Mouse (Mus musculus): ENCODE measurements around the gene Ewsr1. TPM values are rescaled to one million over a fixed set of nuclear protein-coding genes. Genes with fewer than 3 reads are reported as not detected.

The Ewsr1 gene
- polyA plus RNA-seq, 1 experiment from 2014 or later, result 670 TPM

DNA sequence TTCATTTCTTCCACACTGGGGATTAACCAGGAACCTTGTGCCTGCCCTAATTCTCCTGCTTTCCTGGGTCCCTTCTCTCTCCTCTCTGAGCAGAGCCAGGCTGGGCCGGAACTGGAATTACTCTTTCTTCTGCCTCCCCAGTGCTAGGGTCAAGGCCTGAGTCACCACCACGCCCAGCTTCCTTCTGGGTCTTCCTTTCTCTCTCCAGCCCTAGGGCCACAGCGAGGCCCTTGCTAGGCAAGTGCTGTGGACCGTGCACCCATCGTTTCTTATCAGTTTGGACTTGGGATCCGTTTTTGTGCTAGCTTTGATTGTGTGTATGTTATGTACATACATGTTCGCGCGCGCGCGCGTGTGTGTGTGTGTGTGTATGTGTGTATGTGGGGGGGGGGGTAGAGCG, 44.9 kb downstream of the Ewsr1 start:
- Histone ChIP-seq H3K9me3 (no peaks in the 10 kb centered on the region), H3K9ac (no peak overlapping the region), H3K36me3 (no peaks in the 10 kb centered on the region), H3K4me2 (no peak overlapping the region), H3K4me3 (no peak overlapping the region), H3K4me1 (replicated peaks) (peaks cover 27% of the 10 kb centered on the region), H3K27ac (no peak overlapping the region), H3K27me3 (peaks cover 50% of the 10 kb centered on the region)
- no peak for ATAC-seq (ENCODE audit: low FRiP score)
- WGBS, result 92% methylated on average over 14 of the region's 14 CpGs

DNA sequence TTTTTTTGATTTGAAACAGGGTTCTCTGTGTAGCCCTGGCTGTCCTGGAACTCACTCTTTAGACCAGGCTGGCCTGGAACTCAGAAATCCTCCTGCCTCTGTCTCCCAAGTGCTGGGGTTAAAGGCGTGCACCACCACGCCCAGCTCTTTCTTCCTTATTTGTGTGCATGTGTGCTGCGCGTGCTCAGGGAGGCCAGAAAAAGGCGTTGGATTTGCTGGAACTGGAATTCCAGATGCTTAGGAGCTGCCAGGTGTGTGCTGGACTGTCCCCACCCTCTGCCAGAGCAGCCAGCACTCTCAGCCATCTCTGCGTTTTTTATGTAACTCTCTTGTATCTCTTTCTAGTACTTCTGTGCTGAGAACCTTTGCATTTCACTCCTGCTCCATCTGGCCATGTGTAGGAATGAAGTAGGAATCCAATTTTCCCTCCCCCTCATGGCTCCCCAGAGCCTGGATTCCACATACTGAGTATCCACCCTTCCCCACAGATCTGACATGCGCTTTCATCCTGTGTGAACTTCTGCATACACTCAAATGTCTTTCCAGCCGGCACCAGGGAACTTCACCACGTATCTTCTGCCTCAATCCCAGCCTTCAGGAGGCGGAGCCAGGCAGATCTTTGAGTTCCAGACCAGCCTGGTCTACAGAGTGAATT, 46.7 kb downstream of the Ewsr1 start:
- Histone ChIP-seq H3K4me2 (no peak overlapping the region), H3K9me3 (no peaks in the 10 kb centered on the region), H3K27ac (no peak overlapping the region), H3K36me3 (no peaks in the 10 kb centered on the region), H3K9ac (no peak overlapping the region), H3K4me3 (no peak overlapping the region), H3K27me3 (peaks cover 33% of the 10 kb centered on the region), H3K4me1 (replicated peaks) (peaks cover 17% of the 10 kb centered on the region)
- WGBS, result 76% methylated on average over 10 of the region's 10 CpGs
- no peak for ATAC-seq (ENCODE audit: low FRiP score)

DNA sequence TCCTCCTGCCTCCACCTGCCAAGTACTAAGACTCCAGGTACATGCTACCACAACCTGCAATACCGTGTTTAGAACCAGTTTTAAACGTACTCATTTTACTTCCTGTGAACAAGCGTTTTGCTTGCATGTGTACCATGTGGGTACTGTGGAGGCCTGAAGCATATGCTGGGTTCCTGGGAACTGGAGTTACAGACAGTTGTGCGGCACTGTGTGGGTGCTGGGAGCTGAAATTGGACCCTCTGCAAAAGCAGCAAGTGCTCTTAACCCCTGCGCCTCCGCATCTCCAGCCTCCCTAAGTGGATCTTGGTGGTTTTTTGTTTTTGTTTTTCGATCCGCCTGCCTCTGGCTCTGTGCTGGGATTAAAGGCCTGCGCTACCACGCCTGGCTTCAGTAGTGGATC, 47.4 kb downstream of the Ewsr1 start:
- Histone ChIP-seq H3K4me1 (replicated peaks) (peaks cover 10% of the 10 kb centered on the region), H3K36me3 (no peaks in the 10 kb centered on the region), H3K27me3 (peaks cover 26% of the 10 kb centered on the region), H3K4me3 (no peak overlapping the region), H3K4me2 (no peak overlapping the region), H3K9ac (no peak overlapping the region), H3K27ac (no peak overlapping the region), H3K9me3 (no peaks in the 10 kb centered on the region)
- ATAC-seq (ENCODE audit: low FRiP score), result no peak
- 84% methylated on average over 10 of the region's 10 CpGs for WGBS

DNA sequence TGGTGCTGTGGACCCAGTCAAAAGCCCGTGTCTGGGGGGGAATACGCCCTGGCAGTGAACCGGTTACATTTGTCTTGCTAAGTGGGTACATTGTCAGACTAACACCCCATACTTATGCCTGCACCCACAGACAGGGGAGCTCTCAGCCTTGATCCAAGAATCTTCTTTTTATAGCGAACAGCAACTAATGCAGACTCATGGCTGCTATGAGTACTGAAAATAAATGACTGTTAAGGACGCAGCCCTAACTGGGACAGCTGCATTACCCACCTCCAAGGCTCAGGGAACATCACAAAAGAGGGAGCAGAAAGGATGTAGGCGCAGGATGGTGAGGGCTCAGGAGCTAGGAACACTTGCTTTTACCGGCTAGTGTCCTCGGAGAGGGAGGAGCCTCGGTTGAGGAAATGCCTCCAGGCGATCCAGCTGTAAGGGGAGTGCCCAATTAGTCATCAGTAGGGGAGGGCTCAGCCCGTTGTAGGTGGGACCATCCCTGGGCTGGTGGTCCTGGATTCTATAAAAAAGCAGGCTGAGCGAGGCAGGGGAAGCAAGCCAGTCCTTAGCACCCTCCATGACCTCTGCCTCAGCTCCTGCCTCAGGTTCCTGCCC, 52.6 kb downstream of the Ewsr1 start:
- Histone ChIP-seq H3K4me1 (replicated peaks) (0 out of 2 replicates have a peak, but pooled peaks cover 2% of the 10 kb centered on the region), H3K36me3 (peaks cover 18% of the 10 kb centered on the region), H3K4me2 (no peak overlapping the region), H3K4me3 (no peak overlapping the region), H3K9ac (no peak overlapping the region), H3K9me3 (no peaks in the 10 kb centered on the region), H3K27me3 (peaks cover 6% of the 10 kb centered on the region), H3K27ac (no peak overlapping the region)
- 55% methylated on average over 12 of the region's 12 CpGs for WGBS
- ATAC-seq (ENCODE audit: low FRiP score), result no peak

DNA sequence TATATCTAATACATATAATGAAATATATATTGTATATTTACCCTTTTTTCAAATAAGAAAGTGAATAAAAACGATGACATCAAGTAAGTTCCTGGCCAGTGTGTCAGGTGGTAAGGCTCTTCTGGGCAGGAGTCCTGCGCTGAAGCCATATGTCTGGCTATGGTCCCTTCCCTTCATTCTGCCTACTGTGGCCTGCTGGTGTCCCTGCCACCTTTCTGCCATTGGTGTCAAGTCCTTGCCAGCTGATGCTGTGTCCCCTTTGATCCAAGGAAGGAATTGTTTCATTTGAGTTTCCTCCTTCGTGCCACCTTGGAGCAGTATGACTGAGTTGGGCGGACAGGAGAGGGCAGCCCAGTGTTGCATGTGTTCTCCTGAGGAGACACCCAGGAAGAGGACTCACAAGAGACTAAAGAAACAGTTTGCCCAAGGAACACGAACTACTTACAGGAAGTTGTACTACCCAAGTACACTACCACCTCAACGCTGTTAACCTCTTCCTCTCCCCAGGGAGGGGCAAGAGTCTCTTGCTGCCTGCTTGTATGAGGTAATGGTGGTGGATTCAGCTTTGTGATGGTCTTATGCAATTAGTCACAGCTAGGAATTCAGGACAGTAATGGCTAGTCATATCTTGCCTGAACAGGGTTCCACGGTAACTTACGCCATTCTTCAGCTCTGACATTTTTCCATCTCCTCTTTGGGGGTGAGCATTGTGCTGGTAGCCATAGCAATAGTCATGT, 56.3 kb downstream of the Ewsr1 start:
- ATAC-seq (ENCODE audit: low FRiP score), result no peak
- Histone ChIP-seq H3K27me3 (no peaks in the 10 kb centered on the region), H3K36me3 (peaks cover 55% of the 10 kb centered on the region), H3K9me3 (no peaks in the 10 kb centered on the region), H3K27ac (no peak overlapping the region), H3K4me1 (replicated peaks) (0 out of 2 replicates have a peak, but pooled peaks cover 2% of the 10 kb centered on the region), H3K4me3 (no peak overlapping the region), H3K4me2 (no peak overlapping the region), H3K9ac (no peak overlapping the region)
- WGBS, result 90% methylated on average over 8 of the region's 8 CpGs

DNA sequence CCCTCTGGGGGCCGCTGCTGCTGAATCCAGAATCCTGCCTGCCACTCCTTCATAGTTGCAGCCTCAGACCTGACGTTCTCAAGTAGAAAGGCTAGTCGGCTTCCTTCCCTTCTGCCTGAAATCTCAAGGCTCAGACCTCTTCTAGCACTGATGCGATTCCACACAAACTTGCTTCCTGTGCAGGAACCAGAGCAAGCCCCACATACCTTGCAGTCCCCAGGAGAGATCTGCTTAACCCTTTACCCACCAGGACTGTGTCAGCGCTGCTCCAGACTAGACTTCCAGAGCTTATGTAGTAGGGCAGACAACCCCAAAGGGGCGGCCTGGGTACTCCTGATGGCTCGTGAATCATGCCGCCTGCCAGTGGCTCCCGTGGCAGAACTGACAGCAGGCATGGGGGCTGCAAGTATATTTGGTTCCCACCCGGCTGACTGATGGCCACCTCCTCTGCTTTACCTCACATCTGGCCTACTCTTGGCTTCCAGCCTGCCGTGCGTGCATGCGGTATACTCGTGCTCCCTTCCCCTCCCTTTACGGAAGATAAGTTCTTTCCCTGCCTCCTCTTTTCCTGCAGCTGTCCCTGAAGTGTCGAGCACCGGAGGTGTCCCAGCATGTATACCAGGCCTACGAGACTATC, 57.8 kb downstream of the Ewsr1 start:
- H3K9me3 ChIP-seq, result no peaks in the 10 kb centered on the region
- H3K9ac ChIP-seq, result no peak overlapping the region
- ATAC-seq (ENCODE audit: low FRiP score), result no peak
- H3K27ac ChIP-seq, result no peak overlapping the region
- no peak overlapping the region for H3K4me3 ChIP-seq
- H3K36me3 ChIP-seq, result peaks cover 70% of the 10 kb centered on the region
- no peaks in the 10 kb centered on the region for H3K4me1 ChIP-seq (replicated peaks)
- H3K27me3 ChIP-seq, result no peaks in the 10 kb centered on the region
- WGBS, result 83% methylated on average over 18 of the region's 18 CpGs
- H3K4me2 ChIP-seq, result no peak overlapping the region

DNA sequence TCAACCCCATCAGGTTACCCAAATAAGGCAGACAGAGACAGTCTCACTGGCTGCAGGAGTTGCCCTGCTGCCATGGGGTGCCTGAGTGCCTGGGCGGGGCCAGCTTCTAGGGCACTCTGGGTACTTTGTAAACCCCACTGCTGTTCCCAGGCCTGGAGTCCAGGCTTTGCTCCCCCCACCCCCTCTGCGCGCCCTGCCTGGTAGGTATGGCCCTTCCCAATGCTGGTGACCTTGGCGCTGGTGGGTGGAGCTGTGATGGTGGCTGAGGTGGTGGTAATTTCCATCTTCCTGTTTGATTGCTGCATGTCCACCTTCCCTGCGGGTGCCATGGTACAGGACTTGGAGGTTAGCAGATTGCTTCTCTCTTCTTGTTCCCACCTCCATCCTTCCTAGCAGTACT, 58.5 kb downstream of the Ewsr1 start:
- H3K27ac ChIP-seq, result no peak overlapping the region
- no peak overlapping the region for H3K4me3 ChIP-seq
- no peaks in the 10 kb centered on the region for H3K4me1 ChIP-seq (replicated peaks)
- no peaks in the 10 kb centered on the region for H3K9me3 ChIP-seq
- no peak overlapping the region for H3K4me2 ChIP-seq
- H3K9ac ChIP-seq, result no peak overlapping the region
- no peaks in the 10 kb centered on the region for H3K27me3 ChIP-seq
- WGBS, result 100% methylated on average over 5 of the region's 5 CpGs
- no peak for ATAC-seq (ENCODE audit: low FRiP score)
- peaks cover 77% of the 10 kb centered on the region for H3K36me3 ChIP-seq

DNA sequence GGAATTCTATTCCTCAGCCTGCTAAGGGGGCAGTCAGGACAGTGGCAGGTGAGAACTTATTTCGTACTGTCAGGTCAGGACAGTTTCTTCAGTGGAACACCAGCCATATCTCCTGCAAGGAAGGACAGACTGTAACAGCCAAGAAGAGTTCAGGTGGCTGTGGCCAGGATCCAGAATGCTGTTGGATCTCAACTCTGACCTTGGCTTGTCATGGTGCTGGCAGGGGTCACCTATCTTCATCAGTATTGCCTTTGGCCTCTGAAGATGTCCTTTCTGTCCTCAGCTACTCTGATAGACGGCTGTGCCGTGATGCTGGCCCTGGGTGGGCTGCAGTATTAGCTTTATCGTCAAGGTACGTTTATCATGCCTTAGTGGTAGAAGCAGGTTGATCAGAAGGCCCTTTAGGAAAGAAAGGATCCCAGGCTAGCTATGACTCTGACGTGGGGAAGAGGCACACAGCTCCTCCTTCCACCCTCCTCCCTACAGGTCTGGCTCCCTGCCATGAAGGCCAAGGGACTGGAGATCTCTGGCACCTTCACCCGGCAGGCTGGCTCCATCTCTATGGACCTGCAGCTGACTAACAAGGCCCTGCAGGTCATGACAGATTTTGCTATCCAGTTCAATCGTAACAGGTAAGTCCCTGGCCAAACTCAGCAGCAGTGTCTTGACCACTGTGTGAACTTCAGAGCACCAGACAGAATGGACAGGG, 61.8 kb downstream of the Ewsr1 start:
- Histone ChIP-seq H3K4me3 (no peak overlapping the region), H3K27me3 (no peaks in the 10 kb centered on the region), H3K36me3 (peaks cover 100% of the 10 kb centered on the region), H3K4me2 (no peak overlapping the region), H3K9ac (no peak overlapping the region), H3K9me3 (no peaks in the 10 kb centered on the region), H3K27ac (no peak overlapping the region), H3K4me1 (replicated peaks) (no peaks in the 10 kb centered on the region)
- 90% methylated on average over 8 of the region's 8 CpGs for WGBS
- no peak for ATAC-seq (ENCODE audit: low FRiP score)

DNA sequence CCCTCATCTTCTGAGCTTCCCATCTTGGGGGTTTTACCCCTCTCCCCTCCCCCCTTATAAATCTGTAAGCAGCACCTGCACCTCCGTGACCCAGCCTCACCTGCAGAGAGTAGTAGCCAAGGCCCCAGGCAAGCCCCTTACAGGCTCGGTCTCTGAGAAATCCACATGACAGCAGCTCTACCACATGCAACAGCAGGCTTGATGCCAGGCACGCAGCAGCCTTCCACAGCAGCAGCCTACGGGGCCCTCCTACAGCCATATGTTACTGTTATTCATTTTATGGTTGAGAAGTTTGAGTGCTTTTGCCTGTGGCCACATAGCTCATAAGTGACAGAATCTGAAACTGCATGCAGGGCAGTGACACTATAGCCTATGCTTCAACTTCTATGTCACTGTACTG, 63.6 kb downstream of the Ewsr1 start:
- 91% methylated on average over 4 of the region's 4 CpGs for WGBS

DNA sequence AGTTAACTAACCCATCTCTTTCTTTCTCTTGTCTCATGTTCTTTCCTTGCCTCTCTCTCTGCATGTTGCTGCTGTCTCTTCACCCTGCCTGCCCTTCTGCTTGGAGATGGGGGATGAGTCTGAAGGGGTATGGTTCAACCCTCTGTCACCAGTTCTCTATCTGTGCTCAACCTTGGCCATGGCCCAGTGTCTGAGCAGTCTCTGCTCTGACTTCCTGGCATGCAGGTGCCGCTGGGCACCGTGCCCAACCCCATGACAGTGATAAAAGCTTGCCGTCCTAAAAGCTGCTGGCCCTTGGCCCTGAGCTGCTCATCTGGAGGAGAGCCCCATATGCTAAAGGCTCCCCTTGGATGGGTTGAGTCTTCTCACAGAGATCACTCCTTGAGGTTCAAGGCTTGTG, 65.9 kb downstream of the Ewsr1 start:
- Histone ChIP-seq H3K27me3 (no peaks in the 10 kb centered on the region), H3K36me3 (peaks cover 100% of the 10 kb centered on the region), H3K4me1 (replicated peaks) (no peaks in the 10 kb centered on the region), H3K27ac (no peak overlapping the region), H3K4me3 (no peak overlapping the region), H3K9ac (no peak overlapping the region), H3K4me2 (no peak overlapping the region), H3K9me3 (no peaks in the 10 kb centered on the region)
- 88% methylated on average over 3 of the region's 3 CpGs for WGBS
- no peak for ATAC-seq (ENCODE audit: low FRiP score)

More for the DNA sequence above, 63.6 kb downstream of the Ewsr1 start:
- peaks cover 100% of the 10 kb centered on the region for H3K36me3 ChIP-seq
- H3K9me3 ChIP-seq, result no peaks in the 10 kb centered on the region
- no peak overlapping the region for H3K9ac ChIP-seq
- H3K4me3 ChIP-seq, result no peak overlapping the region
- no peak overlapping the region for H3K4me2 ChIP-seq
- no peak for ATAC-seq (ENCODE audit: low FRiP score)
- H3K27me3 ChIP-seq, result no peaks in the 10 kb centered on the region
- no peaks in the 10 kb centered on the region for H3K4me1 ChIP-seq (replicated peaks)
- H3K27ac ChIP-seq, result no peak overlapping the region

DNA sequence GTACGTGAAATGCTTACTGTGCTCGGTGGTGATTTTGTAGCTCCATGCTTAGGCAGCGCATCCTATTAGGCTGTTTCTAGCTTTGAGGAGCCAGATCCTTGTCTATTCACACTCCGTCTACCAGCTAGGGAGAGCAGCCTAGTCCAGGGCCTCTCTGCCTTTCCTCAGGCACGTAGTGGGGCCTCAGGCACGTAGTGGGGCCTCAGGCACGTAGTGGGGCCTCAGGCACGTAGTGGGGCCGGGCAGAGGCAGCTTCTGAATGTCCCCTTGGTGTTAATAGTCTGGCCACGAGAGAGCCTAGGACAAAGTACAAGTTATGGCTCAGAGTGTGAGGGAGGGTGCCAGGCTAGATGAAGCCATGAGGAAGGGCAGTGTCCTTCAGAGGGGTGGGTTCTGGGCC, 66.4 kb downstream of the Ewsr1 start:
- no peak for ATAC-seq (ENCODE audit: low FRiP score)
- H3K36me3 ChIP-seq, result peaks cover 100% of the 10 kb centered on the region
- WGBS, result 93% methylated on average over 10 of the region's 10 CpGs
- no peaks in the 10 kb centered on the region for H3K27me3 ChIP-seq
- H3K9ac ChIP-seq, result no peak overlapping the region
- H3K4me2 ChIP-seq, result no peak overlapping the region
- H3K27ac ChIP-seq, result no peak overlapping the region
- H3K4me3 ChIP-seq, result no peak overlapping the region
- no peaks in the 10 kb centered on the region for H3K4me1 ChIP-seq (replicated peaks)
- H3K9me3 ChIP-seq, result no peaks in the 10 kb centered on the region

DNA sequence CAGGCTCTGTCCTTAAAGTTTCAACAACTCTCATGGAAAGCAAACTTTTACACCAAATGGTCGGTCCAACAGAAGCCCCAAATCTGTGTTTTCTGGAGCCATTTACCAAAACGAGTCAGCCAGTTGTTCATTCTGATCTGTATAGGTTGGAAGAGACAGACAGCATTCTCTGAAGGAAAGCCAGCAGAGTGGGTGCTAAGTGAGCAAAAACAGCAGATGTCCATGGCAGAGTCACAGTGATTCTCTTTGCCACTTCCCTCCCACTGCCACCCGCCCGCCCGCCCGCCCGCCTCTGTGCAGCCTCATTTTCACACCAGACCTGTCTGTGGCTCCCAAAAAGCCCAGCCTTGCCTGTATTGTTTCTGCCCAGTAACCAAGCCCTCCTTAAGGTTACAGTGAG, 70.8 kb downstream of the Ewsr1 start:
- H3K4me2 ChIP-seq, result no peak overlapping the region
- no peak overlapping the region for H3K4me3 ChIP-seq
- no peaks in the 10 kb centered on the region for H3K9me3 ChIP-seq
- H3K36me3 ChIP-seq, result peaks cover 99% of the 10 kb centered on the region
- no peaks in the 10 kb centered on the region for H3K27me3 ChIP-seq
- H3K4me1 ChIP-seq (replicated peaks), result no peaks in the 10 kb centered on the region
- WGBS, result 95% methylated on average over 7 of the region's 7 CpGs
- no peak overlapping the region for H3K27ac ChIP-seq
- ATAC-seq (ENCODE audit: low FRiP score), result no peak
- no peak overlapping the region for H3K9ac ChIP-seq

All from hindbrain, embryonic 13.5 days (tissue).